11 mouse cellular contexts compared by ENCODE assay signal in the genomic region with DNA sequence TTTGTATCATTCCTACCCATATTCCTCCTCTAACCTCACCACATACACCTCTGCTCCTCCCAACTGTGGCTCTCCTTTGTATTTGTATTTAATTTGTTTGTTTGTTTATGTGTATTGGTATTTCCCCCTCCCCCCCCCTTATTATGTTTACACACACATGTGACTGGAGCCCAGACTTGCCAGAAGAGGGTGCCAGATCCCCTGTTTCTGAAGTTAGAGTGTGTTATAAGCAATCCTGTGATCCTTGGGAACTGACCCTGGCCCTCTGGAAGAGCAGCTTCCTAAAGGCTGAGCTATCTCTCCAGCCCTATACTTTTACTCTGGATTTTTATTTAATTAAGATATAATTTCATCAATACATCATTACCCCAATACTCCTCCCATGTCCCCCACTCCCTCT. TPM values are rescaled to one million over a fixed set of nuclear protein-coding genes. Genes with fewer than 3 reads are reported as not detected.
DNase-seq lines count a peak whose midpoint lies in the region; ATAC-seq and TF ChIP-seq lines count a peak whose summit lies in the region.
"Had no signal": no experiment of that assay in that cellular context is flagged by ENCODE, and none has a peak within 500 bp of the region (broad histone marks: within the 10 kb centered on the region; RNA-seq: fewer than 3 reads in every experiment).

No protein-coding gene starts in this region.

- H3K4me2 ChIP-seq in hindbrain, postnatal 0 days (ENCODE audit: low read depth, low read length): no peak overlapping the region
- no peak overlapping the region for H3K4me2 ChIP-seq in hindbrain, embryonic 12.5 days (replicated peaks)

- POLR2A ChIA-PET in Patski (lab: Charles Lee): no interaction called here

- in situ Hi-C loops in Patski (cut with MboI; ENCODE audit: low pct_unique_long_range_greater_than_20kb): no loop called here

- H3K27me3 ChIP-seq in hindbrain, postnatal 0 days (ENCODE audit: insufficient read depth, low read length): no peaks in the 10 kb centered on the region
- no peaks in the 10 kb centered on the region for H3K27me3 ChIP-seq in hindbrain, embryonic 12.5 days
- no peaks in the 10 kb centered on the region for H3K27me3 ChIP-seq in Patski

- DNase-seq in hindbrain, postnatal 0 days (ENCODE audit: low spot score): peak; percentile 15
- peak; percentile 18 for DNase-seq in ovary, postnatal 36 days (ENCODE audit: low spot score)
- DNase-seq in ovary, postnatal 10 days (ENCODE audit: low spot score): no peak
- DNase-seq in Patski (ENCODE audit: low read depth, low spot score): no peak
- no peak for DNase-seq in cerebellum, adult 11 months
- DNase-seq: embryo, embryonic 11 days; layer of hippocampus, adult 9-11 months had no signal

- no peak overlapping the region for H3K4me3 ChIP-seq in hindbrain, postnatal 0 days (ENCODE audit: low read length)
- H3K4me3 ChIP-seq in hindbrain, embryonic 12.5 days: no peak overlapping the region
- H3K4me3 ChIP-seq: myocyte had no signal

- no peak overlapping the region for H3K27ac ChIP-seq in hindbrain, postnatal 0 days
- H3K27ac ChIP-seq in hindbrain, embryonic 12.5 days: no peak overlapping the region

- CTCF ChIA-PET in Patski (lab: Charles Lee): interaction anchor here (0.9 to 1.5 kb wide), 2 partner anchors 11 to 25 kb away, joined by 3 read pairs; no protein-coding TSS in a partner anchor

- H3K9ac ChIP-seq in hindbrain, postnatal 0 days (replicated peaks; ENCODE audit: low read length): no peak overlapping the region
- no peak overlapping the region for H3K9ac ChIP-seq in hindbrain, embryonic 12.5 days

- no peaks in the 10 kb centered on the region for H3K9me3 ChIP-seq in hindbrain, postnatal 0 days (ENCODE audit: low read length)
- H3K9me3 ChIP-seq in hindbrain, embryonic 12.5 days (replicated peaks): no peaks in the 10 kb centered on the region

- no peaks in the 10 kb centered on the region; the same call in 1 of the 2 replicates for H3K36me3 ChIP-seq in hindbrain, postnatal 0 days (ENCODE audit: insufficient read depth, low read length)
- no peaks in the 10 kb centered on the region for H3K36me3 ChIP-seq in hindbrain, embryonic 12.5 days

- peak; percentile 20; the same call in 1 of the 2 replicates for TF ChIP-seq CTCF in hindbrain, postnatal 0 days (IDR thresholded peaks at IDR 0.05; ENCODE audit: low read depth)
- peak; percentile 47 for TF ChIP-seq CTCF in Patski (IDR thresholded peaks at IDR 0.05)

- H3K4me1 ChIP-seq in hindbrain, postnatal 0 days (ENCODE audit: insufficient read depth, low read length): no peaks in the 10 kb centered on the region
- no peaks in the 10 kb centered on the region for H3K4me1 ChIP-seq in hindbrain, embryonic 12.5 days

- no peak for ATAC-seq in hindbrain, postnatal 0 days
- ATAC-seq in hindbrain, embryonic 12.5 days (ENCODE audit: low FRiP score): no peak
- ATAC-seq in Patski: no peak
- peak; percentile 55; the same call in 1 of the 2 replicates for ATAC-seq in megakaryocyte progenitor cell, adult 5-6 weeks (replicated peaks; ENCODE audit: poor library complexity)
- ATAC-seq in activated CD4-positive, CD25-positive, alpha-beta regulatory T cell, adult 4 months: no peak

RNA-seq across cellular contexts. Expression of gene Fbxo8, which starts 32.0 kb away (rescaled TPM):
- 26.9 and 29.4 TPM in 2 replicates for total RNA-seq in hindbrain, postnatal 0 days (2014; rRNA removed)
- polyA plus RNA-seq in hindbrain, postnatal 0 days (2015; fragmentation: Nextera tagmentation; extraction: Ambion mirVana): 43.0 and 52.3 TPM in 2 replicates
- polyA plus RNA-seq in hindbrain, embryonic 12.5 days (2016; fragmentation: Nextera tagmentation; extraction: Ambion mirVana): 31.3 and 37.4 TPM in 2 replicates
- polyA plus RNA-seq in Patski (2021): 45.3 TPM
- 26.5 and 36.7 TPM in 2 replicates for total RNA-seq in megakaryocyte progenitor cell, adult 5-6 weeks (2015)
- total RNA-seq in megakaryocyte progenitor cell, adult 5-6 weeks (2017): 6.3 and 6.8 TPM in 2 replicates
- 10 to 100 TPM; 41.6 to 65.5 TPM for polyA plus RNA-seq in activated CD4-positive, CD25-positive, alpha-beta regulatory T cell, adult 4 months (2017; shearing (Covaris generic))

RNA-seq across cellular contexts. Expression of gene Cep44, which starts 32.0 kb away (rescaled TPM):
- total RNA-seq in hindbrain, postnatal 0 days (2014; rRNA removed): 20.6 and 22.2 TPM in 2 replicates
- polyA plus RNA-seq in hindbrain, postnatal 0 days (2015; fragmentation: Nextera tagmentation; extraction: Ambion mirVana): 19.6 and 20.0 TPM in 2 replicates
- 32.9 and 34.0 TPM in 2 replicates for polyA plus RNA-seq in hindbrain, embryonic 12.5 days (2016; fragmentation: Nextera tagmentation; extraction: Ambion mirVana)
- 29.0 TPM for polyA plus RNA-seq in Patski (2021)
- 45.6 and 48.7 TPM in 2 replicates for total RNA-seq in megakaryocyte progenitor cell, adult 5-6 weeks (2015)
- total RNA-seq in megakaryocyte progenitor cell, adult 5-6 weeks (2017): 37.3 and 46.9 TPM in 2 replicates
- polyA plus RNA-seq in activated CD4-positive, CD25-positive, alpha-beta regulatory T cell, adult 4 months (2017; shearing (Covaris generic)): 10 to 100 TPM; 20.7 to 23.0 TPM

Comparison
In these comparisons a context has a peak if more than half of its experiments do, and no peak if none do; other contexts are left out.
1. DNase-seq: peak in hindbrain, postnatal 0 days (single experiment) and ovary, postnatal 36 days (single experiment); none in ovary, postnatal 10 days (single experiment), Patski (single experiment) and cerebellum, adult 11 months (single experiment).